Mouse (Mus musculus) heart, embryonic 13.5 days (tissue): ENCODE results near the gene Gpr137. TPM values are rescaled to one million over a fixed set of nuclear protein-coding genes. Genes with fewer than 3 reads are reported as not detected.
"Not testable (repeated sequence)": the region's sequence is repeated elsewhere in the genome, so short reads cannot be mapped to it uniquely, and the experiment has no call there.

ENCODE experiments used
- ATAC-seq: fragments of 200-750 bp; cut with Nextera tagmentation; 2 replicates; pipeline ENCODE4 v1.8.0; 2017; ENCODE audit warnings: moderate TSS enrichment; ENCODE audit not compliant: insufficient number of reproducible peaks, low FRiP score, low TSS enrichment; ENCODE audit errors: extremely low read depth
- H3K27ac ChIP-seq: fragments of 300-500 bp; sonication (generic); replicated peaks from 2 replicates; pipeline ENCODE4 v1.5.1; 2015; ENCODE audit warnings: moderate library complexity, mild to moderate bottlenecking, inconsistent platforms
- H3K27me3 ChIP-seq: fragments of 300-500 bp; sonication (generic); replicated peaks from 2 replicates; pipeline ENCODE4 v1.6.1; 2015; ENCODE audit warnings: mild to moderate bottlenecking, inconsistent platforms
- H3K36me3 ChIP-seq: fragments of 300-500 bp; sonication (generic); 2 replicates; pipeline ENCODE4 v1.6.1; 2015; ENCODE audit warnings: mild to moderate bottlenecking, inconsistent platforms
- H3K4me1 ChIP-seq: fragments of 300-500 bp; sonication (generic); 2 replicates; pipeline ENCODE4 v1.6.1; 2015; ENCODE audit warnings: inconsistent platforms
- H3K4me2 ChIP-seq: fragments of 300-500 bp; sonication (generic); 2 replicates; pipeline ENCODE4 v1.6.1; 2015; ENCODE audit warnings: inconsistent platforms, mild to moderate bottlenecking, moderate library complexity
- H3K4me3 ChIP-seq: fragments of 300-500 bp; sonication (generic); 2 replicates; pipeline ENCODE4 v1.5.1; 2015; ENCODE audit warnings: moderate library complexity, mild to moderate bottlenecking, inconsistent platforms
- H3K9ac ChIP-seq: fragments of 300-500 bp; sonication (generic); 2 replicates; pipeline ENCODE4 v1.6.1; 2015; ENCODE audit warnings: inconsistent platforms, mild to moderate bottlenecking, moderate library complexity
- H3K9me3 ChIP-seq: fragments of 300-500 bp; sonication (generic); 2 replicates; pipeline ENCODE4 v1.6.1; 2016; ENCODE audit warnings: inconsistent platforms
- WGBS: fragments of 180-500 bp; shearing (Covaris S2); methylation state at CpG from one replicate; pipeline ENCODE4 v1.1.7; 2015; ENCODE audit warnings: mixed read lengths; 5-methylcytosine and 5-hydroxymethylcytosine counted together
- polyA plus RNA-seq: library from polyadenylated mRNA; unstranded; fragments of >200 nt; fragmentation: Nextera tagmentation; extraction: Ambion mirVana; gene quantifications from 2 replicates; pipeline ENCODE4 v1.2.1, GENCODE M21; 2015

Gpr137 gene
- polyA plus RNA-seq, 1 experiment from 2014 or later, result 18.6 TPM

DNA sequence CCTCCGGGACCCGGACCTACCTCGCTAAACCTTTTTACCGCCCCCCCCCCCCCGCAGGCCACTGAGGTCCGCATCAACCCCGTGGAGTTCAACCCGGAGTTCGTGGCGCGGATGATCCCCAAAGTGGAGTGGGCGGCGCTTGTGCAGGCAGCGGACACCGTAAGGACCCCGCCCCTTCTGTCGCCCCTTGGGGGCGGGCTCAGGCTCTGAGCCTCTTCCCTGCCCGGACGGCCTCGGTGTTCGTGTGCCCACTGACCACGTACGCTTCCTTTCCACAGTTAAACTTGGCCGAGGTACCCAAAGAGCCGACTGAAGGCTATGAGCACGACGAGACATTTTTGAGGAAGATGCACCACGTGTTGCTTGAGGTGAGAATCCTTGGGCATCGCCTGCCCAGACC lies 32.0 kb downstream of the Gpr137 start:
- not testable (repeated sequence) for ATAC-seq
- 0% methylated on average over 30 of the region's 30 CpGs for WGBS
- peak overlapping the region; percentile 72 for H3K4me2 ChIP-seq

DNA sequence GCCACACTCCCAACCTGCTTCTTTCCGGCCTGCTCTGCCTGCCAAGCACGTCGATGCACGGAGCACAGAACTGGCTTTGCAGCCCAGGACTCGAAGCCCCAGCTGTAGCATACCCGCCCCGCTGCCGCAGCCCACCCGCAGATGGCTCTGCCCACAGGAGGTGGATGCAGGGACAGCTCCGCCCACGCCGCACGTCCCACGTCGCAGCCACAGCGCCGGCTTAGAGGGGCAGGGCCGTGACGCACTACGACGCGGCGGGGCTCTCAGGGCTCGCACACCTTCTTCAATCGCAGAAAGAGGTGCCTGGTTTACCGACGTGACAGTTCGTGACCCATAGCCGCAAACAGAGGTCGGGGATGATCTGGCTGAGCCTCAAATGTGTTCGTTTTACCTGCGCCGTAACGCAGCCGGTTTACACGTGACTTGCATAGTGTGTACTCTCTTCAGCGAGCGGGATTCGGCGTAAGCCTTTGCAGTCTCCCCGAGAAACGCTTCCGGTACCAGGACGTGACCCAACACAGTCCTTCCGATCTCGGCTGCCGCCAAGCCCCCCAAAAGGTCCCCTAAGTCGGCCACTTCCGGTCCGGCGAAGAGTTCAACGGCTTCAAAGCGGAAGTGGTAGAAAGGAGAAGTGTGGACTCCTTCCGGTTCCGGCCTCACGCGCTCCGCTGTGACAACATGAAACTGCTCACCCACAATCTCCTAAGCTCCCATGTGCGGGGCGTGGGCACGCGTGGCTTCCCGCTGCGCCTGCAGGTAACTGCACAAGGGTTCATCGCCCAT lies 32.6 kb downstream of the Gpr137 start, which contains the start of the genes Trmt112 and Prdx5:
Trmt112 (plus strand) TSS at position 192 of the 783 bp plus-strand sequence.
Prdx5 (minus strand) TSS at position 600 of the 783 bp plus-strand sequence.
- H3K4me1 ChIP-seq, result peaks cover 27% of the 10 kb centered on the region
- H3K9ac ChIP-seq, result peak within 1 kb of the TSS; percentile 82
- ATAC-seq, result peak; percentile 80
- H3K36me3 ChIP-seq, result peaks cover 64% of the 10 kb centered on the region
- H3K4me2 ChIP-seq, result peak within 1 kb of the TSS; percentile 72
- no peaks in the 10 kb centered on the region for H3K27me3 ChIP-seq
- no peaks in the 10 kb centered on the region for H3K9me3 ChIP-seq
- H3K4me3 ChIP-seq, result peak within 1 kb of the TSS; percentile 62
- H3K27ac ChIP-seq, result peak within 1 kb of the TSS; percentile 98
- WGBS, result under 1% methylated on average over 65 of the region's 65 CpGs

More for the DNA sequence above, 32.0 kb downstream of the Gpr137 start:
- peaks cover 58% of the 10 kb centered on the region for H3K36me3 ChIP-seq
- H3K4me1 ChIP-seq, result peaks cover 32% of the 10 kb centered on the region
- peak overlapping the region; percentile 82 for H3K9ac ChIP-seq
- H3K9me3 ChIP-seq, H3K27me3 ChIP-seq: not testable (repeated sequence)
- H3K4me3 ChIP-seq, result peak overlapping the region; percentile 62
- H3K27ac ChIP-seq, result peak overlapping the region; percentile 98

DNA sequence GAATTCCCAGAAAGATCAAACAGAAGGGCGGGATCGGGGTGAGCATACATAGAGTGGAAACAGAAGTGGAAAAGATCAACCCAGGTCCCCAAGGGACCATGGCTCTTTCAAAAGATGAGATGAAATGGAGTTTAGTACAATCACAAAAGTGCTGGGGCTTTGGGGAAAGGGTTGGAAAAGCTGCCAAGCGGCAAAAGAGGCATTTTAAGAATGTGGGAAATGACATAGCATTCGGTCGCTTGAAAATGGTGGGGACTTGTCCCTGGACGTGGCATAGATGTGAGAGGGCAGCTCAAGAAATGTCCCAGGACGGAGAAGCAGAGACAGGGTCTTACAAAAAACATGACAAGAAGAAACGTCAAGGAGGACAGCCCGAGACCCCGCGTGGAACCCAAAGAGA lies 33.3 kb downstream of the Gpr137 start:
- Histone ChIP-seq H3K4me3 (peak overlapping the region; percentile 62), H3K27me3 (no peaks in the 10 kb centered on the region), H3K4me1 (peaks cover 27% of the 10 kb centered on the region), H3K27ac (peak overlapping the region; percentile 98), H3K4me2 (peak overlapping the region; percentile 72), H3K9me3 (no peaks in the 10 kb centered on the region), H3K36me3 (peaks cover 64% of the 10 kb centered on the region), H3K9ac (peak overlapping the region; percentile 82)
- 6% methylated on average over 11 of the region's 11 CpGs for WGBS
- ATAC-seq, result no peak

DNA sequence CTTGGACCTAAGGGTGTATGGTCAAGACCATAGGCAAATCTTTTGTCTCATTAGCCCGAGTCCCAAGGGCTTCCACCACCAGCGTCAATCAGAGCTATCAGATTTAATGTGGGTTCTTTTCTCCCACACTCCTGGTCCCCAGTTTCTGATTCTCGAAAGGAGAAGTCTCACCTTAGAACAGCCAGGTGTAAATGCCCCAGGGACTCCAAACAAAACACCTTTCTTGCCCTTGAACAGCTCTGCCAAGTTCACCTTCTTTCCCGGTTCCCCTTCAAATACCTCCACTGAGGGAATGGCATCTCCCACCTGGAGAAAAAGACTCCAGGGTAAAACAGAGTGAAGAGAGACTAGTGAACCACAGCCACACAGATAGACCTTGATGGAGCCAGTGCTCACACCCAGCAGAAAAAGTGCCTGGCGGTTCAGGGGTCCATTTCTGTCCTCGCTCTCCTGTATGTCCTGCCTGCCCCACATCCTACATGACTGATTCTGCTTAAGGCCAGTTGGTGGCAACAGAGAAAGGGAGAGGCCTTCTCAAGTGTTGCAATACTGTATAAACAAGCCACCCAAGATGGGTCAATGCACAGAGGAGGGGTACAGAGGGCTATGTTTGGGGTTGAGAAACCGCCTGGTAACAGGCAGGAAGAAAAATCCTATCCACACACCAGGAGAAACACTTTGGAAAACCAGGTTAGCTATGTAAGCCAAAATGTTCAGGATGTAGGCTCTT lies 34.3 kb downstream of the Gpr137 start:
- Histone ChIP-seq H3K27me3 (no peaks in the 10 kb centered on the region), H3K4me1 (peaks cover 27% of the 10 kb centered on the region), H3K9ac (peak overlapping the region; percentile 82), H3K36me3 (peaks cover 59% of the 10 kb centered on the region), H3K27ac (no peak overlapping the region), H3K4me2 (peak overlapping the region; percentile 72), H3K4me3 (peak overlapping the region; percentile 62), H3K9me3 (no peaks in the 10 kb centered on the region)
- no peak for ATAC-seq
- WGBS, result 83% methylated on average over 7 of the region's 7 CpGs

DNA sequence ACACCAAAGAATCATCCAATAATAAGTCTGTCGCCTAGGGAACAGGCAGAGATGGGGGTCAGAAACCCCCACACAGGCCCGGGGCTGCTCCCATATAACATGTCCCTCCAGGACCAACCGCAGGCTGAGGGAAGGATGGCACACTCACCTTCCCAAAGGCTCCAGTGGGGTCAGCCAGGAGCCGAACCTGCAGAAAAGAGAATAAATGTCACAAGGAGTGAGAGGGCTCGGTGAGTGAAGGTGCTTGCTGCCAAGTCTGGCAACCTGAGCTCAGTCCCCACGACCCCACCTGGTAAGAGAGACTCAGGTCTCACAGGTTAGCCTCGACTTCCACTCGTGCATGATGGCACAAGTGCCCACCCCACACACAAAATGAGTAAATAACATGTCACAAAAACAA lies 35.2 kb downstream of the Gpr137 start:
- Histone ChIP-seq H3K4me3 (no peak overlapping the region), H3K9ac (no peak overlapping the region), H3K27ac (no peak overlapping the region), H3K4me2 (no peak overlapping the region), H3K4me1 (peaks cover 27% of the 10 kb centered on the region), H3K9me3 (no peaks in the 10 kb centered on the region), H3K27me3 (no peaks in the 10 kb centered on the region), H3K36me3 (peaks cover 53% of the 10 kb centered on the region)
- WGBS, result 85% methylated on average over 8 of the region's 8 CpGs
- ATAC-seq, result no peak

DNA sequence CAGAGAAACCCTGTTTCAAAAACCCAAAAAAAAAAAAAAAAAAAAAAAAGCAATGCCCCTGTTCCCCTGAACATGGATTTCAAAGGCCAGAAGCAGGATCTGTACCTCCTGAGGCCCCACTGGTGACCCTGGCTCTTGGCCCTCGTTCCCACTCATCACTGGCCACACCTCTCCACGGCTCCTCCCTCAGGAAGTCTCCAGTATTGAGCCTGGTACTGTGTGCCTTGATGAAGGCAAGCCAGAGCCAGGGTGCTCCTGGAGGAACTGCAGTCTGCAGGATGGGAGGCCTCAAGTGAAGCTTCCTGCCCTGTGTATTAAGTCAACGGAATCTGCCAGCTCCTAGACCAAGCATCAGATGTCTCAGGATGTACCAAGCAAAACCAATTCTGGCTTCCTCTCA lies 36.1 kb downstream of the Gpr137 start:
- no peak overlapping the region for H3K9ac ChIP-seq
- no peak overlapping the region for H3K4me2 ChIP-seq
- H3K27ac ChIP-seq, result no peak overlapping the region
- no peaks in the 10 kb centered on the region for H3K9me3 ChIP-seq
- H3K4me3 ChIP-seq, result no peak overlapping the region
- H3K36me3 ChIP-seq, result peaks cover 44% of the 10 kb centered on the region
- no peak for ATAC-seq
- H3K4me1 ChIP-seq, result peaks cover 21% of the 10 kb centered on the region
- no peaks in the 10 kb centered on the region for H3K27me3 ChIP-seq
- WGBS, result 79% methylated on average over 3 of the region's 3 CpGs

DNA sequence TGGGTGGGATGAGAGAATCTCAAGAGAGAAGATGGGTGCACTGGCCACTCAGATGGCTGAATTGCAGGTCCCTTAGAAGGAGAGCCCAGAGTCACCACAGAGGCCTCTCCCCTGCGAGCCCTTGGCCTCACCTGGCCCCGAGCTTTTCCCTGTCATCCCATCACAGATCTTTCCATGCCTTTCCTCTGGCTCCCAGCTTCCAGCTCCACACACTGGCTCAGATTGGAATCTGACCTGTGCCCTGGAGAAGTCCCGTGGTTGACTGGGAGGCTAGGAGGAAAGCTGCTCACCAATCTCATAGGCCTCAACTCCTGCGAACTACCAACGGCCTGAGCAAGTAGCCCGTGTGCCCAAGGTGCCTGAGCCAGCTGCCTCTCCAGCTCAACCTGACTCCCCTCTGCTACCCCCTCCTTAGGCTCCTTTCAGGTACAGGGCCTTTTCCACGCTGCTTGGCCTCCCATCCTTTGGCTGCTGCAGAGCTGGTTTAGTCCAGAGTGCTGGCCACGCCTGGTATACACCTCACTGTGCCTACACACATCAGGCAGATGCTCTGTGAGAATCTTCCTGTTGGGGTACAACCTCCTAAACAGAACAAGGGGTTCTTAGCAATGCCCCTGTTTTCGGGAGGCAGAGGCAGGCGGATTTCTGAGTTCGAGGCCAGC lies 36.7 kb downstream of the Gpr137 start:
- H3K27ac ChIP-seq, result no peak overlapping the region
- 90% methylated on average over 11 of the region's 11 CpGs for WGBS
- no peaks in the 10 kb centered on the region for H3K9me3 ChIP-seq
- H3K4me2 ChIP-seq, result no peak overlapping the region
- no peak overlapping the region for H3K9ac ChIP-seq
- no peak overlapping the region for H3K4me3 ChIP-seq
- no peaks in the 10 kb centered on the region for H3K27me3 ChIP-seq
- peaks cover 40% of the 10 kb centered on the region for H3K36me3 ChIP-seq
- peaks cover 17% of the 10 kb centered on the region for H3K4me1 ChIP-seq
- no peak for ATAC-seq

DNA sequence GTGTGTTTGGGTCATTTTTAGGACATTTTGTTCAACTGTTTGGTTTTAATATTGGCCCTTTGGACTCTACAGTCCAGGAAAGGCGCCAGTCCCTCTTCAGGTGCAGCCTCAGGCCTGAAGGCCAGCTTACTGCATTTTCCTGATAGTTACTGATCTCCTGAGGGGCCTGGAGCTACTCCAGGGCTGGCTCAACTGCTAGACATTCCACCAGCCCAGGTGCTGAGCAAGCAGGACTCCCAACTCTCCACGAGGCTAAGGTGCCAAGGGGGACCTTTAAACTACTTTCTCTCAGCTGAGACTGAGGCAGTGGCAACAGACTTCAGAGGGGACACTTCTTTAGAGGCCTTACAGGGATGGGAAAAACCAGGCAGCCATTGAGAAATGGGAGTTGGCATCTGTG lies 37.4 kb downstream of the Gpr137 start:
- no peak for ATAC-seq
- Histone ChIP-seq H3K27ac (no peak overlapping the region), H3K4me2 (no peak overlapping the region), H3K27me3 (no peaks in the 10 kb centered on the region), H3K4me3 (no peak overlapping the region), H3K9ac (no peak overlapping the region), H3K4me1 (peaks cover 17% of the 10 kb centered on the region), H3K9me3 (peaks cover 2% of the 10 kb centered on the region; the same call in 1 of the 2 replicates), H3K36me3 (peaks cover 40% of the 10 kb centered on the region)
- WGBS, result 72% methylated on average over 2 of the region's 2 CpGs

DNA sequence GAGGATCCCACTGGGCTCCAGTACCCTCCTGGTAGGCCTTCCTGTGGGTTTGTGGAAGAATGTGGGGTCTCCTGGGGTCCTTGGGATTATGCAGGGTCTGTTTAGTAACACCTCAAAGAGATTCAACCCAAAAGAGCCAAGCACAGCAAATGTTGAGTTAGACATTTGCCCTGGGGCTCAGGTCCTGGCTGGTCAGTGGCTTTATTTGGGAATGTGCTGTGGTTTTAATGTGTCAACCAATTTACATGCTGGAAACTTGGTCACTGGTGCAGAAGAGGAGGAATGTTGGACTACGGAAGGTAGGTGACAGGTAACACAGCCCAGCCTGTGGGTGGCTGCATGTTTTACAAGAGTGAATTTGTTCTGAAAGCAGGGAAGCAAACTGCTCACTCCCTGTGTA lies 39.2 kb downstream of the Gpr137 start:
- Histone ChIP-seq H3K9me3 (peaks cover 7% of the 10 kb centered on the region; the same call in 1 of the 2 replicates), H3K9ac (no peak overlapping the region), H3K27ac (no peak overlapping the region), H3K4me3 (no peak overlapping the region), H3K4me1 (peaks cover 7% of the 10 kb centered on the region), H3K4me2 (no peak overlapping the region), H3K36me3 (peaks cover 40% of the 10 kb centered on the region), H3K27me3 (no peaks in the 10 kb centered on the region)
- no peak for ATAC-seq
- WGBS, result 93% methylated on average over 1 of the region's 1 CpGs

DNA sequence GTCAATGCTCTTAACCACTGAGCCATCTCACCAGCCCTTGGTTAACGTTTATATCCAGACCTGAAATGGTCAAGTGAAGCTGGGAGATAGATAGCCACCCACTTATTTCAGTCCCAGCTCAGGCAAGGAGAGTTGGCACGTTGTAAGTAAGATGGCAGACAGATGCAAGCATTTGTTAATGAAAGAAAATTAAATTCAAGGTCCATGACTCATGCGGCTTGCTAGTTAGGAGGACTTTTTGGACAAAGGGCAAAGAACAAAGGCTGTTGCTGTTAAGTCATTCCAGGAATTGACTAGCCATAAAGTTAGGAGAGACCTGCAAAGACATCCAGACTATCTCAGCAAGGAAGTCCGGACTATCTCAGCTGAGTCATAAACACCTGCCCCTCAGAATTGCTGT lies 42.6 kb downstream of the Gpr137 start:
- Histone ChIP-seq H3K4me1 (no peaks in the 10 kb centered on the region), H3K27me3 (no peaks in the 10 kb centered on the region), H3K9me3 (peaks cover 13% of the 10 kb centered on the region), H3K9ac (no peak overlapping the region), H3K36me3 (peaks cover 14% of the 10 kb centered on the region), H3K4me3 (no peak overlapping the region), H3K4me2 (no peak overlapping the region), H3K27ac (no peak overlapping the region)
- 75% methylated on average over 4 of the region's 4 CpGs for WGBS
- ATAC-seq, result no peak

DNA sequence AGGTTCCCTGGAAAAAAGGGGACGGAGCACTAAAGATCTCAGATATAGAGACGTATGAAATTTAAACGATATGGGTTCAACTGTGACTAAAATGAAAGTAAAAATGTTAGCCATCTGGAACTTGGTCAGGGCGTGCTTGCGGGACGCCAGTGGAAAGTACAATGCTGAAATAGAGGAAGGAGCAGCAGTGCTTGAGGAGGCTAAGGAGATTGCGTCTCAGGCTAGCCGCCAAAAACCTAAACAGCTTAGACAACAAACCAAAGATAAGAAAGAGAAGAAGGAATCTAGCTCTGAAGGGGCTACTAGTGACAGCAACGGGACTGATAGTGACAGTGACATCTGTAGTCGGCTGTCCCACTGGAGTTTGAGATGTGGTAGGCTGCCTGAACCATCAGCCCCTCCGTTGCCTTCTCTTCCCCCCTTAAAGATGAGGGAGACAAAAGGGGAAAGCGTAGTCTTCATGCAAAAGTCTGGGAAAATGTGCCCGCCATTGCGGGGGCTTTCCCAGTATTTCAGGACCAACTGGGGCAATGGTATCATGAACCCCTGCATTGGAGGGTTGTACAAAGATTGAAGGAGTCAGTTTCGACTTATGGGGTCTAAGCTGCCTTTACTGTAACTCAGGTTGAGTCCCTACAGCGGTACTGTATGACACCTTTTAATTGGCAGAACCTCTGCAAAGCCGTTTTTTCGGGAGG lies 46.5 kb downstream of the Gpr137 start:
- 71% methylated on average over 18 of the region's 18 CpGs for WGBS
- not testable (repeated sequence) for H3K4me3 ChIP-seq, H3K36me3 ChIP-seq, H3K9ac ChIP-seq, H3K27me3 ChIP-seq, H3K27ac ChIP-seq, H3K4me1 ChIP-seq, ATAC-seq
- H3K9me3 ChIP-seq, result peaks cover 13% of the 10 kb centered on the region
- H3K4me2 ChIP-seq, result 0 out of 2 replicates have a peak overlapping the region, but pooled peaks have one; percentile 9
